Mouse (Mus musculus) CH12F3 (cell line): ENCODE results near the gene Sv2c.
"Not testable (repeated sequence)": the region's sequence is repeated elsewhere in the genome, so short reads cannot be mapped to it uniquely, and the experiment has no call there.

ENCODE experiments used
- in situ Hi-C: fragments of 300-500 bp; cut with MboI; formaldehyde crosslinking; loops from 2 replicates; pipeline ENCODE4 v1.14.3; 2020; ENCODE audit warnings: low sequenced_read_pairs

Gene Sv2c

DNA sequence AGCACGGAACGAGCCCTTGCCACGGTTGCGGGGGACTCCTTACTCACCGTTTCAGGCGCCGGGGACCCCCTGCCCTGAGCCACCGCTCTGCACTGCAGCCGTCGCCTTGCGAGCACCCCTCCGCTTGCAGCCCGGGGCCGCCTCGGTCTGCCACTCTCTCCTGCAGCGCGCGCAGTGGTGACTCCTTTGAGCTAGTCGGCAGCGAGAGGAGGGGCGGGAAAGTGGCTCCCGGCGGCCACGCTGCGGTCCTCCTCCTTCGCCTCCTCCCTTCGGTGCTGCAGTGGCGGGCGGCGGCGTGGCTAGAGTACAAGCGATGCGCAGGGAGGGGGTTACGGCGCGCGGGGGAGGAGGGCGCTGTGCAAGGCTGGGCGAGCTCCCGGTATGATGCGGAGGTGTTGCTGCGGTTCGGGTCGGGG, at the start of gene Sv2c:
TSS of gene Sv2c (minus strand) at position 177 of the 416 bp plus-strand sequence.
- in situ Hi-C loops: no loop called here

DNA sequence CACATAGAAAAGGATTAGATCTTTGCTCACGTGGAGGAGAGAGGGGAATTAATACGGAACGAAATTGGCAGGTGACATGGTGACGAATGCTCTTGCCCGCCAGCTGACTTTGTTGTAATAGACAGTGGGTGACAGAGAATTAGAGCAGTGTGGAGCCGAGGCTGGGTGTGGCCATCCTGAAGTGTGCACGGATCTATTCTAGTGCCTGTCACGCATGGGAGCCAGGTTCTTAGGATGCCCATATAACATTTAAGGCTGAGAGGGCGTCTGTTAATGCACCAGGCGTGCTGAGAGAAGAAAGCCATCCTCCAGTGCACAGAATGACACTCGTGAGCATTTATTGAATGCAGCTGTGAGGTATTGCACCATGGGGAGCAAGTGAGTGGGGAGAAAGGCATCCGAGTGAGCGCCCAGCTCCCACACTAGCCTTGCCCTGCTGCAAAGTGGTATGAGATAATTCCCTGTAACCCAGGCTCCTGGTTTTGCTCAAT, 48.3 kb upstream of the Sv2c start:
- in situ Hi-C loops: no loop called here

DNA sequence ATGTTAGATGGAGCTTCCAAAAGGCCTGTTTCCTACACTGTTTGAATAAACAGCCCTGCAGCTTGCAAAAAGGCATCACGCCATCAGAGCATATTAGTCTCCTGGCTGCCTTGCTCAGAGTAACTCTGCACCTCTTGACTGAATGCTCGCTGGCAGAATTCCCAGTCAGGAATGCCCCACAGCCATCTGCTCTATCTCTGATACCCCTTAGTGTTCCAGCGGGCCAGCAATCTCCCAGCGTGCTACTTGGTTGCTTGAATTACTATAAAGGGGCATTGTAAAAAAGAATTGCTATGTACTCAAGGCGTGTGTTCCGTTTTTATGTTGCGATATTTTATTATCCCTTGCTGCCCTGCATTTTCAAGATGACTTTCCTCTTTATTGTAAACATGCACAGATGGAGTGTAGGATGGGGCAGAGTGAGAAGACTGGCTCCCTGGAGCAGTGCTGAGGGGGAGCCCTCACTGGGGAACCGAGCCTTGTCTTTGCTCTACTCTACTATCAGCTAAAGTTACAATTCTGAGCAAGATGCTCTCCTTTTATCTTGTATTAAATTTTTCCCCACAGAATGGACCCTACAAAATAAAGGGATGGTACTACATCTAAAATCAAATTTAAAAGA, 43.3 kb upstream of the Sv2c start:
- in situ Hi-C loops: no loop called here

GRCm38 (mm10) chr13:96173686-96174085, 41.3 kb upstream of the Sv2c start:
- in situ Hi-C loops: no loop called here

DNA sequence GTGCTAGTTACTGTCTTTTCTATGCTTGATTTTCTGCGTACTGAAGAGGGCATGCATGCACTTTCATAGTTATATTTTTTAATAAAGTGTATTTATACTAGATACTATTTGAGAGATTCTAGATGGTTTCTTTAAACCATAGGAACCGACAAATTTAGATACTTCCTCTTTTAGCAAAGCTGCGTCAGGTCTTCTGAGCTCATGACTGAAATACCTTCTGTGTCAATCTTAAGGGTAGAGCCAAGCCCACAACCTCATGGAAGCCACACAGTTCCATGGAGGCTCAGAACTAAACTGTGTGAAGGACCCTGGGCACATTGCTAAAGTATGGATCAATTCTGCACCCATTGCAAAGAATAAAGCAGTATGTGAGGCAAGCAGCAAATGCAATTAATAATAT, 39.9 kb upstream of the Sv2c start:
- in situ Hi-C loops: no loop called here

DNA sequence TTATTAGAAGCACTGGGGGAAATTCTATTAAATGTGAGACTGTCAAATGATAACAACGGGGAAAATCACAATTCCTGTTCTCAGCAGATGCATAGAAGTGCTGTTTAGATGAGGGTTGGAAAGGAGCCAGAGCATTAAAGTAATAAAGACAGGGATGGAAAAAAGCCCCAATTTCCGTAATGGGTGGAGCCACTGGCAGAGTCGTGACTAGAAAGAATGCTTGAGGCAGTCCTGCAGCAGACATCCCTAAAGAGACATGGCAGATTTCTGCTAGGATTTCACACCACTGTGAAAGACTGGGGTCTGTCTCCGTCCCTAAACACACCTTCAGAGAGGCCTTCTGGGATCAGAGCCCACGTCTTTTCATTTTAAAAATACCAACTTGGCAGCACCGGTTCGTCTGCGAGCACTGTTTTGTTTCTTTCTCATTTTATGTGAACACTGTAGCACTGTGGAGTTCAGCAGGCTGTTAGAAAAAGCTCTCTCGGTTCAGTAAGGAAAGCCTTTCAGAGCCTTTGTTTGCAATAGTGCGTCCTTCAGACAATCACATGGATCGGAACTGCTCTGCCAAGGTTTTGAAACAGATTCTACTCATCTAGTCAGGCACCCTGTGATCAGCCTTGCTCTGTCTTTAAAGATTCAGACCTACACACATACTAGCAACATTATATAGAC, 36.8 kb upstream of the Sv2c start:
- in situ Hi-C loops: no loop called here

DNA sequence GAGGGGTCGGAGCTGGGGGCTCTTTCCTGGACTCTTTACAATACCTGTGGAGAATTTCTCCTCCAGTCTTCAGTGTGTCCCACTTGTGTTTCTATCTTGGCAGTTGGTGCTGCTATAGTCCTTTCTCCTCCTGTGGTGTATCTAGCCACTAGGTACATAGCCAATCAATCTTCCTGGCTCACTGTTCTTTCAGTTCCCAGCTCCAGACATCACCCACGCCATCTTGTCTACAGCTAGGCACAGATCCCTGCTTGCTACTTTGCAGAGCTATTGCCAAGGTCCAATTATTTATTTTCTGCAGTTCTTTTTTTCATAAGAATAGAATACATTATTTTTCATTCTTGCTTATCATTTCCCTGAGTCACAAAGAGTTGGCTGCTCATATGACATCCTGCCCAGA, 34.2 kb upstream of the Sv2c start:
- in situ Hi-C loops: no loop called here

GRCm38 (mm10) chr13:96133363-96134100, 1.2 kb upstream of the Sv2c start:
- in situ Hi-C loops: no loop called here

GRCm38 (mm10) chr13:96132833-96133232, 456 bp upstream of the Sv2c start:
- in situ Hi-C loops: no loop called here

DNA sequence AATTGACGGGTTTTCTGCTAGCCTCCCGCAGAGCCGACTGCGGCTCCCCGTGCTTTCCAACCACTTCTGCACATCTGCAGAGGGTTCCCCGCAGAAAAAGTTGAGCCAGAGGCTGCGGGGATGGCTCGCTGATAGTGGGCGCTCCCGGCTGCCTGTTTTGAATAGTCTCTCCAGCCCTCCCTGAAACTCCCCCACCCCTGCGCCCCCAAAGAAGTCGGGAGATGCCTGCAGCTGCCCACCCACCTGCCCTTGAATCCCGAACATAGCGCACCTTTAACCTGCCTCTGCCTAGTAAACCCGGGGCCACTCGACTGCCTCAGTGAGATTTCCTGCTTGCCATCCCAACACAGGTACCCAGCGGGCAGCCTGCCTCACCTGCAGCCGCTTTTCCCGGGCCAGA, 466 bp downstream of the Sv2c start:
- in situ Hi-C loops: no loop called here

GRCm38 (mm10) chr13:96131050-96131449, 1.3 kb downstream of the Sv2c start:
- in situ Hi-C loops: no loop called here

DNA sequence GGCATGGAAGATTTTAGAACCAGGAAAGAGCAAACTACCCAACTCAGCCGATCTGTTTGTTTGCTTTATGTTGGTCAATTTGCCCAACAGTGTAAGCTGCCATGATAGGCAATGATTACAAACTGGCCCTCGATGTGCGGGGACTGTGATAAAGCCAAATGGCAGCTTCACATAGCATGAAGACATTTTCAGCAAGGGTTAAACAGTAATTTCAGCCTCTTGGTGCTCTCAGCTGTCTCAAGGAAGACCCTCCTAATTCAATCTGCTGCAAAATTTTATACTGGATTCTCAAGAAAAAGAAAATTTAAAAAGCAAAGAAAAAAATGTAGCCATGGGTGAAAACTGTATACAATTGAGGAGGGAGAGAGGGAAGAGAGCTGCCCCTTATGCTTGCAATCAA, 3.3 kb downstream of the Sv2c start:
- in situ Hi-C loops: no loop called here

DNA sequence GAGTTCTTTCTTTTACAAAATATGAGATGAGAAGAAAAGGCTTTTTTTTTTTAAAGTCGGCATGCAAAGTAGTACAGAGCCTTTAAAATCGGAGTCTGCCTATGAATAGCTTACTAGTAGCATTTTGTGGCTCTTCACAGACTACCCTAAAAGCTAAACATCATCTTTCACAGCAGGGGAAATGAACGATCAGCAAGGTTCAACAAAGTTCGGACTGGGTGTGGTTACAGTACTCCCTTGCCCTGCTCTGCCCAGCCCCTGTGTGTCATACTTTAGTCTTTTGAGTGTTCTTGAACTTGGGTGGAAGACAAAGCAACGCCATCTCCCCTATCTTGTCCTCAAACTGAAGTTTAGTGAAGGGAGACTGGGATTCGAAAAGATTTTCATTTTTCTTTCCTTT, 5.7 kb downstream of the Sv2c start:
- in situ Hi-C loops: no loop called here

DNA sequence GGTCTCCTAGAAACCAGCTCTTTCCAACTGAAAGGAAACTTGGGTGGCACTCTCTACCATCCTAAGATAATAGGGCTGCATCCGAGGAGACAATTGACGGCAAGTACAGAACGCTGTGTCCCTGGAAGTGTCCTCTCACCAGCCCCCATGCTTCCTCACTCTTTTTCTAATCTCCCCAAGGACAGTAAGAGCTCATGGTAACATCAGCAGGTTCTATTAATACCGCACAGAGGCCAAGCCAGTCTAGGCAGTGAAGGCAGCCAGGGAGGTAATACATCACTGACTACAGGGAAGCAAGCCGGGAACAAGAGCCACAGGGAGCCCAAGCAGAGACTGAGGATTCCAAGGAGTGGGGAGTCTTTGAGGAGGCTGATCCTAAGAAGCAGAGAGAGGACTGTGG, 7.4 kb downstream of the Sv2c start:
- in situ Hi-C loops: no loop called here

- in situ Hi-C loops: no loop called here
Observed at GRCm38 (mm10) chr13:96112711-96113110, 19.7 kb downstream of the Sv2c start.

DNA sequence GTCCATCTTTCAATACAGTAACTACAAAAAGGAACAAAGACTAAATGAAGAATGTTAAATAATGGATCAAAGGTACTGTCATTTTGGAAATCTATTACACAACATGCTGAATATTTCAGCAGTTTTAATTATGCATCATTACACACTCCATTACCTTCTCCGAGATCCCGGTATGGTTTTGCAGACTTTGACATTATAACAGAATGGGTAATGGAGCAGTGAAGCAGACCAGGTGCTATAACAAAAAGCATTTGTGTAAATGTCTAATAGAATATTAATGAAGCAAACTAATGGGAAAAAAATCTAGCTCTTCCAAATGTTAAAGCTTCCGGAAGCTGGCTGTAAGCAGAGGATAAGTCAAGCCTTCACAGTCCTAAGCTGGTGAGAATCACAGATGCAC, 21.6 kb downstream of the Sv2c start:
- in situ Hi-C loops: no loop called here

DNA sequence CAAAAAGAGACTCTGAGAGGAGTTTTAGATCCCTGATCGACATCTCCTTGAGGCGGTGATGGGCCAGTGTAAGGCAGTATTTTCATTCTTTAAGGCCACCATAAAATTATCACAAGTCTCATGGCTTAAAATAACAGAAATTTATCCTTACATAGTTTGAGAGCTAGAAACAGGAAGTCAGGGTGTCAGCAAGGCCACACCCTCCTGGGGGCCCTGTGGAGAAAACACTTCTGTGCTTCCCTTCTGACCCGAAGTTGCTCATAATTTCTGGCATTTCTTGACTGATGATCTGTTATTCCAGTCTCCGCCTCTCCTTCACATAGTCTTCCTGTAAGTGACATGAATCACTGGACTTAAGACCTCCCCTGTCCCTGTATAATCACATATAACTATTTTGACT, 26.0 kb downstream of the Sv2c start:
- in situ Hi-C loops: no loop called here

- in situ Hi-C loops: no loop called here
Observed at GRCm38 (mm10) chr13:96090929-96091328, 41.4 kb downstream of the Sv2c start.

DNA sequence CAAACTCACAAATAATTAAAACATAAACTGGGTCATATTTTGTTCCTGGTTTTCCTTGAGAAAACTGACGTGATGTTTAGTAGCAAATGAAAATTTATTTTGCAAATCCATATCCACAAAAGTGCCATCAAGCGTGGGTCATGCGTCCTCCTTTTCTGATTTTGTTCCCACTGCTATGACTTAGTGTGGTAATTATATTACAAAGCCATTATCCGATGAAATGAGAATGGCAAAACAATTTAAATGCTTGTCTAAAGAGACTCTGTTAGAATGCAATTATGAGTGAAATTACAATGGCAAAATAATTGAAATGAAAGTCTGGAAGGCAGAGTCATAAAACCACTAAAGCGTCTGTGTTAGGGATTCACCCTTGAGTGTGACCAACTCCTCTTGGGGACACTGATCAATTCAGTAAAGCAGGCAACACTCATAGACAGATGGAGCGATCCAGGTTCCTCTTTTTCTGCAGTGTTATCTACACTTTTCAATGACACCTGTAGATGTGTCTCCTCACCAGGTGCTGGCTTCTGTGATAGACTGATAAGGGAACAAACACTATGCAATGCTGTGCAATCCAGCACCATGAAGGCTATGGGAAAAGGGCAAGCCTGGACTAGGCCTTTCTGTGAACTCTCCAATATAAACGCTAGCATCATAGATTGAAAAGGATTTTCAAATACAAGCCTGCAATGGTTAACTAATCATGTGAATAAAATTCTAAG, 46.6 kb downstream of the Sv2c start:
- in situ Hi-C loops: no loop called here

GRCm38 (mm10) chr13:96081754-96082153, 50.6 kb downstream of the Sv2c start, which contains the start of gene Gm17190:
Gm17190 (plus strand) TSS chr13:96082054.
- in situ Hi-C loops: not testable (repeated sequence)

GRCm38 (mm10) chr13:96081276-96081675, 51.1 kb downstream of the Sv2c start, which contains the start of gene Gm20075:
Gm20075 (minus strand) TSS chr13:96081376.
- in situ Hi-C loops: not testable (repeated sequence)
